In the genomic region with DNA sequence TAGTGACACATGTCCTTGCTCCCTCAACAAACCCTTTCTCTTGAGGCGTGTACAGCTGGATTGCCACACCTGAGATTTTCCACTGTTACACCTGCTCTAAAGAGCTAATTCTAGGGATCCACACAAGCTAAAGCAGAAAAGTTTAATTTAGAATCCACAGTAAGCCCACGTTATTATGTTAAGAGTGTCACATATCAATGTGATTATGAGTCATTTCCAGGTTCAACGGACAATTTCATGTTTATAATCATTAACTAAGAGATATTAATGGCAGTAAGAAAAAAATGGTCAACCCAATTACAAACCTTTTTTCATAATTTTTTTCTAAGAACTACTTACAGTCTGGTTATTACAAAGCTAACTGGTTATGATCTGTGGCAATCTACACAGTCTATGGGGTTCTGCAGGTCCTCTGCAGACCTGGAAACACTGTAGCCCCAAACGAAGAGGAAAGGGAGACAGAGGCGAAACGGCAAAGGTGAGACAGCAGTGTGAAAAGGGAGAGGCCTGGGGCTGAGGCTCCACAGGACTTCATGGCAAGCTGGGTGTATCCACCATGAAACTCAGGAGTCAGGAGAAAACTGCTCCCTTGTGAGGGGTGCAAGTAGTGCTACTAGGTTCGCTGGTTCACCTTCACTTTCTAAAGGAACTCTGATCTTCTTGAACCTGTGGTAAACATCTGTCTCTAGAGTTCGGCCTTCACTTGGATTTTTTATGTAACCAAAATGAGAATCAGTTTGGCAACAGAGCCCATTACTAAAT, we compare ENCODE assay signal across 22 mouse cellular contexts.
"Had no signal": no experiment of that assay in that cellular context is flagged by ENCODE, and none has a peak within 500 bp of the region (broad histone marks: within the 10 kb centered on the region; RNA-seq: fewer than 3 reads in every experiment).

No protein-coding gene starts in this region.

- H3K4me2 ChIP-seq: limb, embryonic 13.5 days; liver, embryonic 12.5 days; liver, embryonic 15.5 days; midbrain, embryonic 12.5 days; midbrain, embryonic 15.5 days; neural tube, embryonic 12.5 days; neural tube, embryonic 15.5 days had no signal

- H3K27ac ChIP-seq: kidney, postnatal 0 days; layer of hippocampus, adult 2 months; limb, embryonic 10.5 days; limb, embryonic 13.5 days; liver, embryonic 12.5 days; liver, embryonic 15.5 days; macrophage; midbrain, embryonic 12.5 days; midbrain, embryonic 15.5 days; neural tube, embryonic 12.5 days; neural tube, embryonic 15.5 days had no signal

- H3K4me3 ChIP-seq: layer of hippocampus, adult 2 months; limb, embryonic 10.5 days; limb, embryonic 13.5 days; liver, embryonic 12.5 days; liver, embryonic 15.5 days; midbrain, embryonic 12.5 days; midbrain, embryonic 15.5 days; neural tube, embryonic 12.5 days; neural tube, embryonic 15.5 days had no signal

- DNase-seq: kidney, adult 2 months; kidney, postnatal 25 days; layer of hippocampus, adult 9-11 months; liver; lung, adult 2 months; right cerebral cortex, adult 18-20 months; right cerebral cortex, postnatal 14 days; right cerebral cortex, postnatal 4 days; spleen, adult 18-20 months; thymus, adult 18-20 months; thymus, postnatal 36 days had no signal

- H3K4me1 ChIP-seq: limb, embryonic 13.5 days; liver, embryonic 12.5 days; liver, embryonic 15.5 days; midbrain, embryonic 15.5 days; neural tube, embryonic 12.5 days had no signal

- H3K9ac ChIP-seq: limb, embryonic 13.5 days; liver, embryonic 12.5 days; liver, embryonic 15.5 days; midbrain, embryonic 12.5 days; midbrain, embryonic 15.5 days; neural tube, embryonic 12.5 days; neural tube, embryonic 15.5 days had no signal

- H3K9me3 ChIP-seq: limb, embryonic 10.5 days; limb, embryonic 13.5 days; liver, embryonic 12.5 days; liver, embryonic 15.5 days; midbrain, embryonic 12.5 days; midbrain, embryonic 15.5 days; neural tube, embryonic 12.5 days; neural tube, embryonic 15.5 days had no signal

- ATAC-seq: liver, embryonic 12.5 days; midbrain, embryonic 15.5 days had no signal

- H3K27me3 ChIP-seq: limb, embryonic 13.5 days; liver, embryonic 12.5 days; liver, embryonic 15.5 days; midbrain, embryonic 12.5 days; midbrain, embryonic 15.5 days; neural tube, embryonic 12.5 days; neural tube, embryonic 15.5 days had no signal
